Mouse (Mus musculus) small intestine, adult 2 months (tissue): ENCODE measurements around the gene Wap. TPM values are rescaled to one million over a fixed set of nuclear protein-coding genes. Genes with fewer than 3 reads are reported as not detected.

Experiments
- H3K27ac ChIP-seq: fragments of 200-500 bp; 2 replicates; pipeline ENCODE4 v1.5.1; 2012; ENCODE audit warnings: low read depth, low read length, control low read depth, inconsistent platforms; ENCODE audit not compliant: insufficient read depth
- H3K27me3 ChIP-seq: fragments of 200-500 bp; 2 replicates; pipeline ENCODE4 v1.6.1; 2012; ENCODE audit warnings: mild to moderate bottlenecking, moderate library complexity, low read length, inconsistent platforms; ENCODE audit not compliant: control insufficient read depth, insufficient read depth
- H3K36me3 ChIP-seq: fragments of 200-500 bp; 2 replicates; pipeline ENCODE4 v1.6.1; 2012; ENCODE audit warnings: mild to moderate bottlenecking, low read length, control low read depth, inconsistent platforms; ENCODE audit not compliant: control insufficient read depth, insufficient read depth
- H3K4me1 ChIP-seq: fragments of 200-500 bp; 2 replicates; pipeline ENCODE4 v1.6.1; 2012; ENCODE audit warnings: low read length, inconsistent platforms, mixed read lengths; ENCODE audit not compliant: control insufficient read depth, insufficient read depth, insufficient read length
- H3K4me3 ChIP-seq: fragments of 200-500 bp; 2 replicates; pipeline ENCODE4 v1.5.1; 2012; ENCODE audit warnings: low read depth, mild to moderate bottlenecking, control low read depth, inconsistent platforms, low read length, moderate library complexity
- CTCF ChIP-seq: fragments of 200-500 bp; IDR thresholded peaks from 2 replicates; pipeline ENCODE4 v1.5.1; 2012; ENCODE audit warnings: low read depth, mild to moderate bottlenecking, control low read depth, inconsistent platforms, low read length, moderate library complexity, mixed read lengths; ENCODE audit not compliant: insufficient replicate concordance, insufficient read length; ENCODE audit errors: extremely low read depth
- POLR2A ChIP-seq: fragments of 200-500 bp; IDR thresholded peaks from 2 replicates; pipeline ENCODE4 v1.6.1; 2012; ENCODE audit warnings: low read depth, mild to moderate bottlenecking, control low read depth, inconsistent platforms, low read length, moderate library complexity
- WGBS: fragments of 180-500 bp; shearing (Covaris S2); methylation state at CpG from one replicate; pipeline ENCODE4 v1.1.7; 2018; 5-methylcytosine and 5-hydroxymethylcytosine counted together
- polyA plus RNA-seq: library from polyadenylated mRNA; depleted of rRNA; stranded (reverse); fragments of >200 nt; gene quantifications from 2 replicates; pipeline ENCODE4 v1.2.3, GENCODE M21; 2012; rRNA removed

Gene Wap
- polyA plus RNA-seq, result not detected in 2 replicates

- 89% methylated on average over 4 of the region's 4 CpGs for WGBS
- Histone ChIP-seq H3K27ac (no peak within 1 kb of the TSS), H3K4me1 (no peaks in the 10 kb centered on the region), H3K4me3 (no peak within 1 kb of the TSS), H3K27me3 (no peaks in the 10 kb centered on the region), H3K36me3 (no peaks in the 10 kb centered on the region)
- TF ChIP-seq POLR2A (no peak), CTCF (no peak)
These were observed at the start of gene Wap for GRCm38 (mm10) chr11:6638537-6638936. TSS of gene Wap (minus strand) at chr11:6638637.

- Histone ChIP-seq H3K4me3 (no peak overlapping the region), H3K27ac (no peak overlapping the region), H3K36me3 (no peaks in the 10 kb centered on the region), H3K27me3 (no peaks in the 10 kb centered on the region), H3K4me1 (no peaks in the 10 kb centered on the region)
- TF ChIP-seq POLR2A (no peak), CTCF (no peak)
- WGBS, result 71% methylated on average over 3 of the region's 3 CpGs
These were observed 46.3 kb upstream of the Wap start for GRCm38 (mm10) chr11:6684741-6685140.

- Histone ChIP-seq H3K27ac (0 out of 2 replicates have a peak overlapping the region, but pooled peaks have one; percentile 5), H3K4me1 (no peaks in the 10 kb centered on the region), H3K36me3 (no peaks in the 10 kb centered on the region), H3K4me3 (peak overlapping the region; percentile 22), H3K27me3 (no peaks in the 10 kb centered on the region)
- WGBS, result 15% methylated on average over 10 of the region's 10 CpGs
- TF ChIP-seq CTCF (no peak), POLR2A (no peak)
These were observed 42.0 kb upstream of the Wap start for GRCm38 (mm10) chr11:6680397-6680818.

- TF ChIP-seq CTCF (no peak), POLR2A (no peak)
- WGBS, result 64% methylated on average over 17 of the region's 17 CpGs
- H3K4me3 ChIP-seq, result peak overlapping the region; percentile 22
- no peaks in the 10 kb centered on the region for H3K4me1 ChIP-seq
- H3K27me3 ChIP-seq, result no peaks in the 10 kb centered on the region
- no peak overlapping the region for H3K27ac ChIP-seq
- H3K36me3 ChIP-seq, result no peaks in the 10 kb centered on the region
These were observed 41.4 kb upstream of the Wap start for GRCm38 (mm10) chr11:6679694-6680396.

GRCm38 (mm10) chr11:6677530-6677929 lies 39.1 kb upstream of the Wap start:
- Histone ChIP-seq H3K36me3 (no peaks in the 10 kb centered on the region), H3K4me1 (no peaks in the 10 kb centered on the region), H3K27me3 (no peaks in the 10 kb centered on the region), H3K27ac (no peak overlapping the region), H3K4me3 (no peak overlapping the region)
- no peak for TF ChIP-seq CTCF
- TF ChIP-seq POLR2A, result no peak
- WGBS, result 44% methylated on average over 7 of the region's 7 CpGs

GRCm38 (mm10) chr11:6676641-6677040 lies 38.2 kb upstream of the Wap start:
- TF ChIP-seq POLR2A (no peak), CTCF (no peak)
- H3K4me1 ChIP-seq, result no peaks in the 10 kb centered on the region
- H3K36me3 ChIP-seq, result no peaks in the 10 kb centered on the region
- H3K27ac ChIP-seq, result no peak overlapping the region
- H3K27me3 ChIP-seq, result no peaks in the 10 kb centered on the region
- no peak overlapping the region for H3K4me3 ChIP-seq
- 70% methylated on average over 9 of the region's 9 CpGs for WGBS

- Histone ChIP-seq H3K36me3 (no peaks in the 10 kb centered on the region), H3K4me1 (no peaks in the 10 kb centered on the region), H3K27ac (no peak overlapping the region), H3K4me3 (no peak overlapping the region), H3K27me3 (no peaks in the 10 kb centered on the region)
- WGBS, result 51% methylated on average over 7 of the region's 7 CpGs
- TF ChIP-seq CTCF (no peak), POLR2A (no peak)
These were observed 37.0 kb upstream of the Wap start for GRCm38 (mm10) chr11:6675402-6675801.
